Comparison of ENCODE assay signal across 8 mouse cellular contexts in genomic region chr6:30304399-30304917, GRCm38 (mm10). TPM values are rescaled to one million over a fixed set of nuclear protein-coding genes. Genes with fewer than 3 reads are reported as not detected.
A peak's percentile ranks its signal among the peaks of the same experiment; 100 is the strongest.
DNase-seq lines count a peak whose midpoint lies in the region; ATAC-seq and TF ChIP-seq lines count a peak whose summit lies in the region.

Ube2h (minus strand) TSS chr6:30304539.

- H3K27ac ChIP-seq in ES-Bruce4 (ENCODE audit: insufficient read depth, low read length): no peak within 1 kb of the TSS
- peak within 1 kb of the TSS; percentile 92 for H3K27ac ChIP-seq in forebrain, embryonic 14.5 days (ENCODE audit: low read depth, low read length)
- H3K27ac ChIP-seq in neural tube, embryonic 15.5 days (replicated peaks): peak within 1 kb of the TSS; percentile 94

- TF ChIP-seq EP300 in ES-Bruce4 (IDR thresholded peaks at IDR 0.05; ENCODE audit: insufficient read depth, low read depth, low read length): no peak

- intact Hi-C loops in heart, postnatal 14 days (cut with DNase I): loop anchor here (5.0 kb wide), 1 partner anchor 33 kb away; no protein-coding TSS in a partner anchor

- no peak for TF ChIP-seq POLR2A in ES-Bruce4 (IDR thresholded peaks at IDR 0.05; ENCODE audit: insufficient read depth, low read length)

- H3K36me3 ChIP-seq in ES-Bruce4 (ENCODE audit: control insufficient read depth, insufficient read depth, low read length, poor library complexity, severe bottlenecking): no peaks in the 10 kb centered on the region
- no peaks in the 10 kb centered on the region for H3K36me3 ChIP-seq in forebrain, embryonic 14.5 days (ENCODE audit: control insufficient read depth, insufficient read depth, low read length)
- no peaks in the 10 kb centered on the region for H3K36me3 ChIP-seq in neural tube, embryonic 15.5 days

- under 1% methylated on average over 33 of the region's 33 CpGs for WGBS in forebrain, embryonic 14.5 days
- under 1% methylated on average over 33 of the region's 33 CpGs for WGBS in neural tube, embryonic 15.5 days

- peak within 1 kb of the TSS; percentile 69 for H3K4me2 ChIP-seq in forebrain, embryonic 14.5 days (ENCODE audit: low read length)
- H3K4me2 ChIP-seq in neural tube, embryonic 15.5 days: peak within 1 kb of the TSS; percentile 79

- H3K9ac ChIP-seq in ES-Bruce4 (ENCODE audit: low read depth, poor library complexity, severe bottlenecking): peak within 1 kb of the TSS; percentile 89
- peak within 1 kb of the TSS; percentile 91 for H3K9ac ChIP-seq in forebrain, embryonic 14.5 days (ENCODE audit: low read length)
- H3K9ac ChIP-seq in neural tube, embryonic 15.5 days (replicated peaks): peak within 1 kb of the TSS; percentile 84

- peak; percentile 98 for DNase-seq in forebrain, embryonic 14.5 days (ENCODE audit: low spot score)
- peak; percentile 100 for DNase-seq in heart, postnatal 14 days
- DNase-seq in layer of hippocampus, adult 11-12 months (ENCODE audit: low spot score): peak; percentile 99
- DNase-seq in lung, adult 18-20 months: peak; percentile 99 to 100
- peak; percentile 99 for DNase-seq in testis, postnatal 14 days (ENCODE audit: low spot score)

- no peaks in the 10 kb centered on the region for H3K9me3 ChIP-seq in ES-Bruce4 (replicated peaks; ENCODE audit: control insufficient read depth, insufficient read depth, low read length, poor library complexity, severe bottlenecking)
- H3K9me3 ChIP-seq in forebrain, embryonic 14.5 days (replicated peaks; ENCODE audit: control insufficient read depth, low read length): no peaks in the 10 kb centered on the region
- no peaks in the 10 kb centered on the region for H3K9me3 ChIP-seq in neural tube, embryonic 15.5 days (replicated peaks)

- H3K4me3 ChIP-seq in ES-Bruce4 (ENCODE audit: low read depth, low read length): peak within 1 kb of the TSS; percentile 57
- peak within 1 kb of the TSS; percentile 75 for H3K4me3 ChIP-seq in forebrain, embryonic 14.5 days (ENCODE audit: low read depth, low read length)
- peak within 1 kb of the TSS; percentile 73 for H3K4me3 ChIP-seq in neural tube, embryonic 15.5 days (replicated peaks)

- peak; percentile 83 for ATAC-seq in cerebellum, adult (ENCODE audit: insufficient number of reproducible peaks, low FRiP score, low TSS enrichment)
- peak; percentile 95 for ATAC-seq in forebrain, embryonic 14.5 days
- ATAC-seq in neural tube, embryonic 15.5 days (ENCODE audit: low FRiP score): peak; percentile 95

- TF ChIP-seq CTCF in ES-Bruce4 (IDR thresholded peaks at IDR 0.05; ENCODE audit: low read depth, low read length): no peak

- H3K27me3 ChIP-seq in ES-Bruce4 (ENCODE audit: control insufficient read depth, insufficient read depth, low read length, poor library complexity, severe bottlenecking): no peaks in the 10 kb centered on the region
- no peaks in the 10 kb centered on the region for H3K27me3 ChIP-seq in forebrain, embryonic 14.5 days (replicated peaks; ENCODE audit: control insufficient read depth, insufficient read depth, low read length)
- no peaks in the 10 kb centered on the region for H3K27me3 ChIP-seq in neural tube, embryonic 15.5 days (replicated peaks)

- H3K4me1 ChIP-seq in ES-Bruce4 (ENCODE audit: control insufficient read depth, insufficient read depth, low read length): no peaks in the 10 kb centered on the region
- H3K4me1 ChIP-seq in forebrain, embryonic 14.5 days (ENCODE audit: control insufficient read depth, insufficient read depth, low read length): peaks cover 17% of the 10 kb centered on the region; the same call in 1 of the 2 replicates
- peaks cover 31% of the 10 kb centered on the region for H3K4me1 ChIP-seq in neural tube, embryonic 15.5 days

RNA-seq across cellular contexts. Expression of gene Ube2h, which starts in this region (rescaled TPM):
- 64.6 and 68.1 TPM in 2 replicates for polyA plus RNA-seq in ES-Bruce4 (2011; ENCODE audit: insufficient read depth, insufficient read length, low read depth, missing spikeins)
- polyA plus RNA-seq in forebrain, embryonic 14.5 days (2014; fragmentation: Nextera tagmentation; extraction: Ambion mirVana): 57.3 and 71.4 TPM in 2 replicates
- 10 to 100 TPM; 82.5 to 86.3 TPM for total RNA-seq in heart, postnatal 14 days (2021)
- 47.9 and 53.9 TPM in 2 replicates for polyA plus RNA-seq in neural tube, embryonic 15.5 days (2015; fragmentation: Nextera tagmentation; extraction: Ambion mirVana)
